Comparison of ENCODE assay signal across 10 mouse cellular contexts in the genomic region with DNA sequence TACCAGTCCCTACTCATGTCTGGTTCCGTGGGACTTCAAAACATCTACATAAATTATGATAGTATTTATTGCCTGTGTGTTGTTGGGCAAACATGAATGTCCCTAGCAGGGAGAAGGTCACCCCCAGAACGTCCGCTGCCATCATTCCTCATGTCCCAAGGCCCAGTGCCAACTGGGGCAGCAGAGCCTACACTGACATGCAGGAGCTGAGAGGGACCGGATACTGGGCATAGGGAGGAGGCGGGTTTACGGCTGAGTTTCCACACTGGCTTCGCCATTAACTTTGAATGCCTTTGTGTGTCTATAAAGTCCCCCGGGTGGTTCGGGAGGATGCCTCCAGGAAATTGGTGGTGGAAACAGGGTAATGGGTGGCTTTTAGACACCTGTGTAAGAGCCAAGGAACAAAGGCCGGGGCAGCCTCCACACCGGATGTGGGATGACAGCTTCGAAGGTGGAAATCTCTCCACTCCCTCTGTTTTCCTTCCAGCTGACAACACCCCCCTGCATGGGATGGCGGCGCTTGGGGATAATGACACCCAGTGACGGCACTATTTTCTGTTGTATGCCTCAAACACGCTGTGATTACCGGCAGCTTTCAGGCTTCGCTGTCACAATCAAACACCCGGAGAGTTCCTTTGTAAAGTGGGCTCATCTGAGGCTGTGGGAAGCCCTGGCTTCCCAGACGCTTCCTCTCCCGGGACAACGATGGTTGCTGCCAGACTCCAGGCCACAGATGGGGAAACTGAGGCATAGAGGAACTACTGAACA. TPM values are rescaled to one million over a fixed set of nuclear protein-coding genes. Genes with fewer than 3 reads are reported as not detected.
DNase-seq lines count a peak whose midpoint lies in the region; ATAC-seq and TF ChIP-seq lines count a peak whose summit lies in the region.
"Had no signal": no experiment of that assay in that cellular context is flagged by ENCODE, and none has a peak within 500 bp of the region (broad histone marks: within the 10 kb centered on the region; RNA-seq: fewer than 3 reads in every experiment).

No protein-coding gene starts in this region.

- peak; percentile 35 for ATAC-seq in lung, postnatal 0 days
- ATAC-seq in neural tube, embryonic 13.5 days (ENCODE audit: low read depth) = no peak
- ATAC-seq in megakaryocyte, adult 5-6 weeks (ENCODE audit: poor library complexity, severe bottlenecking) = no peak
- ATAC-seq: Patski had no signal

- no peaks in the 10 kb centered on the region for H3K36me3 ChIP-seq in lung, postnatal 0 days (ENCODE audit: insufficient read depth, low read length)
- H3K36me3 ChIP-seq in kidney, adult 2 months (ENCODE audit: control insufficient read depth, insufficient read depth, low read length) = no peaks in the 10 kb centered on the region
- no peaks in the 10 kb centered on the region for H3K36me3 ChIP-seq in neural tube, embryonic 13.5 days

- TF ChIP-seq POLR2A in lung, adult 2 months (IDR thresholded peaks at IDR 0.05; ENCODE audit: borderline replicate concordance, extremely low read depth, low read depth, low read length) = no peak
- no peak for TF ChIP-seq POLR2A in brain, embryonic 14.5 days (IDR thresholded peaks at IDR 0.05; ENCODE audit: borderline replicate concordance, extremely low read depth, insufficient read depth, insufficient read length, poor library complexity, severe bottlenecking)
- TF ChIP-seq POLR2A in kidney, adult 2 months (IDR thresholded peaks at IDR 0.05; ENCODE audit: low read depth, low read length) = no peak

- H3K4me3 ChIP-seq in lung, postnatal 0 days (ENCODE audit: low read depth, low read length) = no peak overlapping the region
- no peak overlapping the region for H3K4me3 ChIP-seq in lung, adult 2 months (replicated peaks; ENCODE audit: extremely low read depth, low read depth, low read length)
- H3K4me3 ChIP-seq in kidney, adult 2 months (ENCODE audit: insufficient read depth, low read depth, low read length) = no peak overlapping the region
- H3K4me3 ChIP-seq in neural tube, embryonic 13.5 days = no peak overlapping the region
- H3K4me3 ChIP-seq: heart, adult 2 months had no signal

- H3K4me1 ChIP-seq in lung, postnatal 0 days (ENCODE audit: insufficient read depth, low read depth, low read length) = no peaks in the 10 kb centered on the region
- H3K4me1 ChIP-seq in lung, adult 2 months (ENCODE audit: control insufficient read depth, insufficient read depth, low read length) = no peaks in the 10 kb centered on the region
- no peaks in the 10 kb centered on the region for H3K4me1 ChIP-seq in kidney, adult 2 months (ENCODE audit: control insufficient read depth, insufficient read depth, low read length)
- peaks cover 75% of the 10 kb centered on the region for H3K4me1 ChIP-seq in neural tube, embryonic 13.5 days (replicated peaks)

- no peak for TF ChIP-seq EP300 in lung, postnatal 0 days (IDR thresholded peaks at IDR 0.05)

- peak; percentile 7 for DNase-seq in lung, postnatal 0 days (ENCODE audit: low spot score)
- no peak for DNase-seq in lung, adult 2 months
- peak; percentile 75 for DNase-seq in brain, embryonic 14.5 days (ENCODE audit: low read depth)
- peak; percentile 30 for DNase-seq in kidney, adult 2 months
- no peak for DNase-seq in urinary bladder, postnatal 10 days (ENCODE audit: low spot score)

- 46% methylated on average over 22 of the region's 22 CpGs for WGBS in lung, postnatal 0 days
- 38% methylated on average over 22 of the region's 22 CpGs for WGBS in lung, adult 2 months
- 16% methylated on average over 22 of the region's 22 CpGs for WGBS in kidney, adult 2 months
- 12% methylated on average over 22 of the region's 22 CpGs for WGBS in neural tube, embryonic 13.5 days

- H3K9ac ChIP-seq in lung, postnatal 0 days (replicated peaks; ENCODE audit: low read depth) = no peak overlapping the region
- no peak overlapping the region for H3K9ac ChIP-seq in neural tube, embryonic 13.5 days

- H3K27ac ChIP-seq in lung, postnatal 0 days (ENCODE audit: low read length) = no peak overlapping the region
- no peak overlapping the region for H3K27ac ChIP-seq in kidney, adult 2 months (ENCODE audit: insufficient read depth, low read depth, low read length)
- H3K27ac ChIP-seq in neural tube, embryonic 13.5 days (replicated peaks) = peak overlapping the region; percentile 64
- H3K27ac ChIP-seq: heart, adult 2 months had no signal

- no peaks in the 10 kb centered on the region for H3K27me3 ChIP-seq in lung, postnatal 0 days (replicated peaks; ENCODE audit: insufficient read depth, low read length)
- no peaks in the 10 kb centered on the region for H3K27me3 ChIP-seq in kidney, adult 2 months (replicated peaks; ENCODE audit: control insufficient read depth, insufficient read depth, low read length)
- H3K27me3 ChIP-seq in neural tube, embryonic 13.5 days = no peaks in the 10 kb centered on the region

- no peak for TF ChIP-seq CTCF in lung, postnatal 0 days (IDR thresholded peaks at IDR 0.05)
- no peak for TF ChIP-seq CTCF in lung, adult 2 months (IDR thresholded peaks at IDR 0.05; ENCODE audit: insufficient read depth, low read length)
- no peak for TF ChIP-seq CTCF in brain, embryonic 14.5 days (IDR thresholded peaks at IDR 0.05; ENCODE audit: borderline replicate concordance, extremely low read depth, insufficient read depth, insufficient read length)
- no peak for TF ChIP-seq CTCF in kidney, adult 2 months (conservative IDR thresholded peaks at IDR 0.05; ENCODE audit: insufficient read depth, insufficient read length, low read depth, low read length)

- H3K4me2 ChIP-seq in lung, postnatal 0 days (replicated peaks; ENCODE audit: low read depth, low read length) = no peak overlapping the region
- 0 out of 2 replicates have a peak overlapping the region, but pooled peaks have one; percentile 5 for H3K4me2 ChIP-seq in neural tube, embryonic 13.5 days

- no peaks in the 10 kb centered on the region for H3K9me3 ChIP-seq in lung, postnatal 0 days (ENCODE audit: low read length)
- no peaks in the 10 kb centered on the region for H3K9me3 ChIP-seq in neural tube, embryonic 13.5 days

RNA-seq across cellular contexts. Expression of a gene that starts 26.1 kb away (rescaled TPM):
- polyA plus RNA-seq in lung, postnatal 0 days (2015; fragmentation: Nextera tagmentation; extraction: Ambion mirVana) = 0.13 and 0.26 TPM in 2 replicates
- polyA plus RNA-seq in lung, adult 2 months (2012; rRNA removed) = 0.17 and 0.26 TPM in 2 replicates
- polyA plus RNA-seq in brain, embryonic 14.5 days (2012; rRNA removed) = 16.1 and 36.1 TPM in 2 replicates
- 0.33 and 0.39 TPM in 2 replicates for polyA plus RNA-seq in kidney, adult 2 months (2012; rRNA removed)
- polyA plus RNA-seq in neural tube, embryonic 13.5 days (2015; fragmentation: Nextera tagmentation; extraction: Ambion mirVana) = 53.1 and 55.7 TPM in 2 replicates
- total RNA-seq in megakaryocyte, adult 5-6 weeks (2015) = not detected in 2 replicates
- not detected in 2 replicates for total RNA-seq in megakaryocyte, adult 5-6 weeks (2017)
- polyA plus RNA-seq: liver, embryonic 16.5 days; Patski had no signal

Comparison
In these comparisons a context has a peak if more than half of its experiments do, and no peak if none do; other contexts are left out.
1. DNase-seq: peak in lung, postnatal 0 days (single experiment), brain, embryonic 14.5 days (single experiment) and kidney, adult 2 months (single experiment); none in lung, adult 2 months (single experiment) and urinary bladder, postnatal 10 days (single experiment).
2. RNA of a gene that starts 26.1 kb away (polyA plus RNA-seq): 53.1 to 55.7 TPM in neural tube, embryonic 13.5 days and 16.1 to 36.1 TPM in brain, embryonic 14.5 days; 0.33 to 0.39 TPM in kidney, adult 2 months, 0.17 to 0.26 TPM in lung, adult 2 months and 0.13 to 0.26 TPM in lung, postnatal 0 days; every median in the first group is over 10 times any median in the second.